Mouse (Mus musculus) limb, embryonic 15.5 days (tissue): ENCODE results near the gene Unc119. TPM values are rescaled to one million over a fixed set of nuclear protein-coding genes. Genes with fewer than 3 reads are reported as not detected.

Source experiments
- ATAC-seq: fragments of 200-750 bp; cut with Nextera tagmentation; 2 replicates; pipeline ENCODE4 v1.8.0; 2017; ENCODE audit warnings: low read depth, moderate TSS enrichment; ENCODE audit not compliant: insufficient number of reproducible peaks, low FRiP score, low TSS enrichment
- H3K27ac ChIP-seq: fragments of 300-500 bp; sonication (generic); 2 replicates; pipeline ENCODE4 v1.5.1; 2015; ENCODE audit warnings: moderate library complexity, mild to moderate bottlenecking, inconsistent platforms
- H3K27me3 ChIP-seq: fragments of 300-500 bp; sonication (generic); 2 replicates; pipeline ENCODE4 v1.6.1; 2015; ENCODE audit warnings: inconsistent platforms
- H3K36me3 ChIP-seq: fragments of 300-500 bp; sonication (generic); 2 replicates; pipeline ENCODE4 v1.6.1; 2015; ENCODE audit warnings: inconsistent platforms
- H3K4me1 ChIP-seq: fragments of 300-500 bp; sonication (generic); 2 replicates; pipeline ENCODE4 v1.6.1; 2015; ENCODE audit warnings: inconsistent platforms
- H3K4me2 ChIP-seq: fragments of 300-500 bp; sonication (generic); 2 replicates; pipeline ENCODE4 v1.6.1; 2015; ENCODE audit warnings: mild to moderate bottlenecking, inconsistent platforms
- H3K4me3 ChIP-seq: fragments of 300-500 bp; sonication (generic); 2 replicates; pipeline ENCODE4 v1.5.1; 2015; ENCODE audit warnings: mild to moderate bottlenecking, inconsistent platforms
- H3K9ac ChIP-seq: fragments of 300-500 bp; sonication (generic); 2 replicates; pipeline ENCODE4 v1.6.1; 2015; ENCODE audit warnings: inconsistent platforms
- H3K9me3 ChIP-seq: fragments of 300-500 bp; sonication (generic); 2 replicates; pipeline ENCODE4 v1.6.1; 2016; ENCODE audit warnings: inconsistent platforms
- WGBS: fragments of 180-500 bp; shearing (Covaris S2); methylation state at CpG from one replicate; pipeline ENCODE4 v1.1.7; 2015; 5-methylcytosine and 5-hydroxymethylcytosine counted together
- polyA plus RNA-seq: library from polyadenylated mRNA; unstranded; fragments of >200 nt; fragmentation: Nextera tagmentation; extraction: Ambion mirVana; gene quantifications from 2 replicates; pipeline ENCODE4 v1.2.1, GENCODE M21; 2015

The Unc119 gene
- polyA plus RNA-seq, 1 experiment from 2014 or later = 44.3 TPM

DNA sequence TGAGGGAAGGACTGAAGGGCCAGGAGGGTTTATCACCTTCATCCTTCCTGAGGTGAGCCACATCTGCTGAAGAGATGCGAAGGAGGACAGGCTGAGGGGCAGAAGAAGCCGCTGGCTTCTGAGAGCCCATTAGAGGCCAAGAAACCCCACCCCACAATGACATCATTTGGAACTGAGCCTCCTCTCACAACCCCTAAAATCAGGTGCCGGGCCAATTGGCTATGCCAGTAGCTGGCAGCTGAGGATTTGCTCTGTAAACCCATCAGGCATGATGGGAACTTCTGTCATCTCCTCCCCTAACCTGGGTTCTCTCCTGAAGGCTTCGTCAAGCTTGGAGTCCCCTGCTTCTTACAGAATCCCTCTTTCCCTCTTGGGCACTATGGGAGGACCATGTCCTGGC, 37.1 kb downstream of the Unc119 start:
- H3K4me3 ChIP-seq = no peak overlapping the region
- H3K9me3 ChIP-seq = no peaks in the 10 kb centered on the region
- H3K27ac ChIP-seq = no peak overlapping the region
- WGBS = 49% methylated on average over 4 of the region's 4 CpGs
- H3K27me3 ChIP-seq = no peaks in the 10 kb centered on the region
- no peak overlapping the region for H3K9ac ChIP-seq
- no peaks in the 10 kb centered on the region for H3K36me3 ChIP-seq
- H3K4me1 ChIP-seq = peaks cover 19% of the 10 kb centered on the region
- no peak for ATAC-seq
- no peak overlapping the region for H3K4me2 ChIP-seq

DNA sequence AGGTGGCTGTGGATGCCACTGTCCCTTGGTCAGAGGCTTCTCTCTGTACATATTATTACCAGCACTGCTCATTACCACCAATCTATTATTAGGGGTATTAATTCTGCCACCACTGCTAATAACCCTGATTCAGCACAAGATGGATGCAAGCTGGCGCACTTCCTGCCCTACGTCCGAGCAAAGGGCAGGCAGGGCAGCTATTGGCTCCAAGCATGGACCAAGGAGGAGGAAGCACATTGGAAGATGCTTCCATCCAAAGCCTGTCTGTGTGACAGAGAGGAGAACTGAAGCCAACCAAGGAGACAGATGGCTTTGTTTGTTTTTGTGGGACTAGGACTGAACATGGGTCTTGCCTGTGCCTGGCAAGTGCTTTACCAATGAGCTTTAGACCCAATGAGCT, 37.7 kb downstream of the Unc119 start:
- no peak overlapping the region for H3K27ac ChIP-seq
- no peaks in the 10 kb centered on the region for H3K36me3 ChIP-seq
- H3K4me1 ChIP-seq = peaks cover 19% of the 10 kb centered on the region
- ATAC-seq = no peak
- H3K9ac ChIP-seq = no peak overlapping the region
- no peak overlapping the region for H3K4me3 ChIP-seq
- 80% methylated on average over 3 of the region's 3 CpGs for WGBS
- H3K9me3 ChIP-seq = no peaks in the 10 kb centered on the region
- H3K4me2 ChIP-seq = no peak overlapping the region
- no peaks in the 10 kb centered on the region for H3K27me3 ChIP-seq

- Histone ChIP-seq H3K4me2 (no peak overlapping the region), H3K9me3 (no peaks in the 10 kb centered on the region), H3K9ac (no peak overlapping the region), H3K4me3 (no peak overlapping the region), H3K36me3 (no peaks in the 10 kb centered on the region), H3K4me1 (peaks cover 16% of the 10 kb centered on the region), H3K27ac (no peak overlapping the region), H3K27me3 (no peaks in the 10 kb centered on the region)
- no peak for ATAC-seq
- WGBS = 60% methylated on average over 7 of the region's 7 CpGs
These were observed 39.0 kb downstream of the Unc119 start for GRCm38 (mm10) chr11:78382286-78382685.

DNA sequence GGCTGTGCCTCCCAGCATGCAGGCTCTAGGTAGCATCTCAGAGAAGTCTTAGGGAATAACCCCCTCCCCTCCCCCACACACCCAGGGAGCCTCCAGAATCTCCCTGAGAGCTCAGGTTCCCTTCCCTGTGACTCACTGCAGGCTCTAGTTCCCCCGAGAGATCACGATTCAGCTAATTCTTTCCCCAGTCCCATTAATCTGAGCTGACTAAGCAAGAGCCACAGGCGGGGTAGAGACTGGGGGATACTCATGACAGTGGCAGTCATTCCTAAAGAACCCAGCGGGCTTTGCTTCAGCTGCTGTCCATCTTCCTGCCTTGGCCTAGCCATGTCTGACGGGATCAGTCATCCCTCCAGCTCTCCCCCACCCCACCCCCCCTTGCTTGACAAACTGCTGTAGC, 39.4 kb downstream of the Unc119 start:
- 25% methylated on average over 5 of the region's 5 CpGs for WGBS
- Histone ChIP-seq H3K27me3 (no peaks in the 10 kb centered on the region), H3K4me2 (no peak overlapping the region), H3K27ac (no peak overlapping the region), H3K4me3 (no peak overlapping the region), H3K4me1 (peaks cover 12% of the 10 kb centered on the region), H3K9me3 (no peaks in the 10 kb centered on the region), H3K36me3 (no peaks in the 10 kb centered on the region), H3K9ac (no peak overlapping the region)
- no peak for ATAC-seq

- Histone ChIP-seq H3K4me3 (peak overlapping the region; percentile 13), H3K4me2 (peak overlapping the region; percentile 10; the same call in 1 of the 2 replicates), H3K27me3 (no peaks in the 10 kb centered on the region), H3K36me3 (no peaks in the 10 kb centered on the region), H3K9ac (no peak overlapping the region), H3K27ac (no peak overlapping the region), H3K9me3 (no peaks in the 10 kb centered on the region), H3K4me1 (peaks cover 8% of the 10 kb centered on the region)
- 61% methylated on average over 10 of the region's 10 CpGs for WGBS
- no peak for ATAC-seq
These were observed 42.5 kb downstream of the Unc119 start for GRCm38 (mm10) chr11:78385776-78386175.

GRCm38 (mm10) chr11:78386508-78387043, 43.3 kb downstream of the Unc119 start, which contains the start of gene Foxn1:
TSS of gene Foxn1 (minus strand) at chr11:78386558.
- peak within 1 kb of the TSS; percentile 13 for H3K4me3 ChIP-seq
- H3K4me1 ChIP-seq = peaks cover 8% of the 10 kb centered on the region
- no peaks in the 10 kb centered on the region for H3K27me3 ChIP-seq
- H3K4me2 ChIP-seq = peak within 1 kb of the TSS; percentile 10; the same call in 1 of the 2 replicates
- H3K27ac ChIP-seq = peak within 1 kb of the TSS; percentile 59; the same call in 1 of the 2 replicates
- ATAC-seq = peak; percentile 22; the same call in 1 of the 2 replicates
- H3K9ac ChIP-seq = no peak within 1 kb of the TSS
- 69% methylated on average over 14 of the region's 14 CpGs for WGBS
- no peaks in the 10 kb centered on the region for H3K36me3 ChIP-seq
- no peaks in the 10 kb centered on the region for H3K9me3 ChIP-seq

- H3K4me3 ChIP-seq = no peak overlapping the region
- H3K4me2 ChIP-seq = no peak overlapping the region
- H3K27me3 ChIP-seq = no peaks in the 10 kb centered on the region
- ATAC-seq = no peak
- no peak overlapping the region for H3K27ac ChIP-seq
- no peak overlapping the region for H3K9ac ChIP-seq
- WGBS = 76% methylated on average over 3 of the region's 3 CpGs
- H3K9me3 ChIP-seq = no peaks in the 10 kb centered on the region
- H3K36me3 ChIP-seq = no peaks in the 10 kb centered on the region
- peaks cover 10% of the 10 kb centered on the region; the same call in 1 of the 2 replicates for H3K4me1 ChIP-seq
These were observed 49.4 kb downstream of the Unc119 start for GRCm38 (mm10) chr11:78392728-78393127.

- peak overlapping the region; percentile 25 for H3K4me3 ChIP-seq
- H3K4me2 ChIP-seq = peak overlapping the region; percentile 50
- H3K9ac ChIP-seq = 0 out of 2 replicates have a peak overlapping the region, but pooled peaks have one; percentile 14
- no peak overlapping the region for H3K27ac ChIP-seq
- H3K36me3 ChIP-seq = no peaks in the 10 kb centered on the region
- H3K9me3 ChIP-seq = no peaks in the 10 kb centered on the region
- peaks cover 10% of the 10 kb centered on the region; the same call in 1 of the 2 replicates for H3K4me1 ChIP-seq
- peaks cover 3% of the 10 kb centered on the region; the same call in 1 of the 2 replicates for H3K27me3 ChIP-seq
- WGBS = 32% methylated on average over 11 of the region's 11 CpGs
- ATAC-seq = no peak
These were observed 53.7 kb downstream of the Unc119 start for GRCm38 (mm10) chr11:78396950-78397349.

DNA sequence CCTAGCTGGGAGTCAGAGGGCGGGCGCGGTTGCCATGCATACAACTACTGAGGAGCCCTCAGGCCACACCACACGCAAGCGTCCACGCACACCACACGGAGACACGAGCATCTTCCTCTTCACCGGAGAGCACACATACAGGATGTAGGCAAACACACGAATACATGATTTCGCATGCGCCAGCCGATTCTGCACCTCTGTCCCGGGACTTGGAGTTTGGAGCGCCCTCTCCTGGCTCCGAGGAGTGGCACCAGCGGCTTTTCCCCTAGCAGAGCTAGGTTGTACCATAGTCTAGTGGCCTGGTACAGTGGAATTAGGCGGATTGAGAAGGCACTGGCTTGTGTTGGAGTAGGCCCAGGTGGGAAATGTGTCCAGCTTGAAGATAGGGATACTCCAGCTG, 54.1 kb downstream of the Unc119 start:
- H3K4me1 ChIP-seq = peaks cover 10% of the 10 kb centered on the region; the same call in 1 of the 2 replicates
- H3K4me3 ChIP-seq = peak overlapping the region; percentile 25
- H3K9ac ChIP-seq = 0 out of 2 replicates have a peak overlapping the region, but pooled peaks have one; percentile 14
- ATAC-seq = no peak; the same call in 1 of the 2 replicates
- H3K9me3 ChIP-seq = no peaks in the 10 kb centered on the region
- H3K27ac ChIP-seq = no peak overlapping the region
- peaks cover 3% of the 10 kb centered on the region; the same call in 1 of the 2 replicates for H3K27me3 ChIP-seq
- 8% methylated on average over 18 of the region's 18 CpGs for WGBS
- peak overlapping the region; percentile 50 for H3K4me2 ChIP-seq
- H3K36me3 ChIP-seq = no peaks in the 10 kb centered on the region

DNA sequence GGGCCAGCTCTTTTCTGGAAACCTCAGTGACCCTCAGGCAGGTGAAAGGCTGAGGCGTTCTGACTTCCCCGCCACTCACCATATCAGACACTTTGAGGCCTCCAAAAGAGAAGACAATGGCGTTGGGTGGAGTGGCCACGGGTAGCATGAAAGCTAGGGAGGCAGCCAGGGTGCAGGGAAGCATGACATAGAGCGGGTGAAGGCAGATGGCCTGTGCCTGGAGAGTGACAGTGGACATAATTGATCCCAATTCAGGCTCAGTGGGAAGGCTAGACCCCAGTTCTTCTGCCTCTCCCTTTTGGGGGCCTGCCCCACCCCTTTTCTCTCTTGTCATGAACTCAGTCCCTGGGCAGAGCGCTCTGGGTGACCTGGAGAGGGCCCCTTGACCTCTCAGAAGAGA, 54.9 kb downstream of the Unc119 start:
- no peaks in the 10 kb centered on the region for H3K9me3 ChIP-seq
- no peak overlapping the region for H3K4me3 ChIP-seq
- H3K36me3 ChIP-seq = no peaks in the 10 kb centered on the region
- ATAC-seq = no peak
- H3K27ac ChIP-seq = no peak overlapping the region
- WGBS = 84% methylated on average over 6 of the region's 6 CpGs
- H3K4me2 ChIP-seq = no peak overlapping the region
- peaks cover 10% of the 10 kb centered on the region; the same call in 1 of the 2 replicates for H3K4me1 ChIP-seq
- H3K27me3 ChIP-seq = peaks cover 3% of the 10 kb centered on the region; the same call in 1 of the 2 replicates
- no peak overlapping the region for H3K9ac ChIP-seq
